Mouse (Mus musculus): ENCODE measurements around the gene Gabarap. TPM values are rescaled to one million over a fixed set of nuclear protein-coding genes. Genes with fewer than 3 reads are reported as not detected.
"Not testable (repeated sequence)": the region's sequence is repeated elsewhere in the genome, so short reads cannot be mapped to it uniquely, and the experiment has no call there.

Gabarap gene
- polyA plus RNA-seq, 1 experiment from 2014 or later = 616 TPM

DNA sequence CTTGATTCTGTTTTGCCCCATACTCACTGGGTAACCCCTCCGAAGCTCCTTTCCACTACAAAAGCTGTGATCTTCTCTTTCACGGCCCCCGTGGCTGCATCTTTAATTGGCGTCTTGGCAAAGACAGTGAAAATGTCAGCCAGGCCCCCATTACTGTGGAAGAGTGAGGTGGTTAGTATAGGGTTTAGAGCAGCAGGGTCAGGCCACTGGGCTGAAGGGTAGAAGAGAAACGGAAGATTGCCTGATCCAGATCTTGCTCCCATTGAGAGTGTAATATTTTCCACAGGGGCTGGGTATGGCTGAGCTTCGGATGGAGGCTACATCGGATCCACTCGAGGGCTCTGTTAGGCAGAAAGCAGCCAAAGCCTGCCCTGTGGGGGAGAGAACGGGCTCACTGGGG lies 22.0 kb downstream of the Gabarap start:
- H3K27me3 ChIP-seq (ENCODE audit: control insufficient read depth, insufficient read depth, low read length) = no peaks in the 10 kb centered on the region
- H3K27ac ChIP-seq (replicated peaks; ENCODE audit: low read depth, low read length) = no peak overlapping the region
- no peak for DNase-seq
- no peak overlapping the region for H3K9ac ChIP-seq (replicated peaks; ENCODE audit: low read length)
- H3K9me3 ChIP-seq (ENCODE audit: control insufficient read depth, low read length) = no peaks in the 10 kb centered on the region
- H3K4me2 ChIP-seq (ENCODE audit: low read length) = no peak overlapping the region
- no peak overlapping the region for H3K4me3 ChIP-seq (replicated peaks; ENCODE audit: low read depth, low read length)
- 88% methylated on average over 9 of the region's 9 CpGs for WGBS
- peaks cover 63% of the 10 kb centered on the region for H3K36me3 ChIP-seq (ENCODE audit: control insufficient read depth, insufficient read depth, low read length)
- ATAC-seq (ENCODE audit: low FRiP score, low TSS enrichment) = no peak
- H3K4me1 ChIP-seq (ENCODE audit: control insufficient read depth, insufficient read depth, low read length) = peaks cover 22% of the 10 kb centered on the region

DNA sequence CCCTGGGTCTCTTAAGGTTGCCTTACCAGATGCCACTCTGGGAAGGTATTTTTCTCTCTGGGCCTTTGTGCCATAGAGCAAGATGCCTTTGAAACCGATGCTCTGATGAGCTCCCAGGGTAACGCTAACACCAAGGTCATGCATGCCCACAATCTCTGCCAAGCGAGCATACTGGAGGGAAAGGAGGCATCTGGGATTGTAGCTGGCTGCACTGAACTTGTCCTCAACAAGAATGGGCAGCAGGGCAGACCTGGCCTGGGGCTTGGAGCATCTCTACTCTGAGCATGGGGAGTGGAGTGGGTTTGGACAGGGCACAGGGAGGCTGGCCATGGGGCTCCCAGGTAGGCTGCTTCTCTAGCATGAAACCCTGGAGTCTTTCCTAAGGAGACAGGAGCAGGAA lies 22.5 kb downstream of the Gabarap start:
- Histone ChIP-seq H3K27me3 (ENCODE audit: control insufficient read depth, insufficient read depth, low read length) (no peaks in the 10 kb centered on the region), H3K4me3 (replicated peaks; ENCODE audit: low read depth, low read length) (no peak overlapping the region), H3K27ac (replicated peaks; ENCODE audit: low read depth, low read length) (no peak overlapping the region), H3K36me3 (ENCODE audit: control insufficient read depth, insufficient read depth, low read length) (peaks cover 58% of the 10 kb centered on the region), H3K4me1 (ENCODE audit: control insufficient read depth, insufficient read depth, low read length) (peaks cover 22% of the 10 kb centered on the region), H3K9ac (replicated peaks; ENCODE audit: low read length) (no peak overlapping the region), H3K9me3 (ENCODE audit: control insufficient read depth, low read length) (no peaks in the 10 kb centered on the region), H3K4me2 (ENCODE audit: low read length) (no peak overlapping the region)
- ATAC-seq (ENCODE audit: low FRiP score, low TSS enrichment) (no peak), DNase-seq (no peak)
- whole genome bisulfite sequencing = 85% methylated on average over 3 of the region's 3 CpGs

DNA sequence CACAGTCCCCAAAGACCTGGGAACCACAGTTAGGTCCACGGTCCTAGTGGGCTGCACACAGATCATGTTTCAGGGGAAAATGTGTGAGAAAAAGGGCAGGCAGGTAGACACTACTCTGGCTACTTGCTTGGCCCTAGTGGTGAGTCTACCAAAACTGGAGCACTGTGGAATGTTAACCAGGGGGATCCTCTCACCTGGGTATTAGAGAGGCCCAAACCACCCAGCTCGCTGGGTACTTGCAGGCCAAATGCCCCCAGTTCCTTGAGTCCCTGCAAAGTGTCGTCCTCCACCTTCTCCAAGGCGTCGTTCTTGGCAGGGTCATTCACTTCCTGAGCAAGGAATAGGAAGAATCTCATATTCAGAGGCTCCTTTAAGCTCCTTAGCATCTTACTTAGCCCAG lies 23.1 kb downstream of the Gabarap start:
- no peak for DNase-seq

DNA sequence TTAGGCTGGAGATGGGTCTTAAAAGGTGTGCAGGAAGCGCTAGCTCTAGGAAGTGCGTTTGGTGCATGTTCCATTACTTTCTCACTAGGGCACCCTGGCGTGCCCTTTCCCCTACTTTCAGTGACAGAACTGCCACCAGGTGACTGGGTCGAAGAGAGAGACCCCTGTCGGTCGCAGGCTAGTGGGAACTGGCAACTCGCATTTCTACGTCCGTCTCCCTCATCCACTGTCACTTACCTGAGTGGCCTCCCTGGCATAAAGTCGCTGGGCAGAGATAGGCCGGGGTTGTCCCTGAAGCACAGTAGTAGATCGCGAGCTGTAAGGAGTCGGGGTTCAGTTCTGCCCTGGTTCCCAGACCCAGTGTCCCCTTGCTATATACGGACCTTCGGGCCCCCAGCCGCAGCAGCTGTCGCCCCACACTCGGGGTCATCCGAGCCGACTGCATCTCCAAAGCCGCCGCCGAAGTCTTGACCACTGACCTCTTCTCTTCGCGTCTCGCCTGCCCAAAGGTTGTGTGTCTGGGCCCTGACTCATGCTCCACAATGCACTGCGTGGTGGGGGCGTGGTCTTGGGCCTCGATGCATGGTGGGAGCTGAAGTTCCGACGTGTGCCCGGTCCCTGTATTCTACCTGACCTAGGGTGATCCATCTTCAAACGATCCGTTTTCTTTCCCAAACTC lies 24.1 kb downstream of the Gabarap start, which contains the start of gene Acadvl:
Acadvl (minus strand) TSS at position 532 of the 679 bp plus-strand sequence.
- Histone ChIP-seq H3K27me3 (ENCODE audit: control insufficient read depth, insufficient read depth, low read length) (no peaks in the 10 kb centered on the region), H3K27ac (replicated peaks; ENCODE audit: low read depth, low read length) (peak within 1 kb of the TSS; percentile 70), H3K9ac (replicated peaks; ENCODE audit: low read length) (peak within 1 kb of the TSS; percentile 74), H3K4me1 (ENCODE audit: control insufficient read depth, insufficient read depth, low read length) (peaks cover 34% of the 10 kb centered on the region), H3K4me3 (replicated peaks; ENCODE audit: low read depth, low read length) (peak within 1 kb of the TSS; percentile 56), H3K36me3 (ENCODE audit: control insufficient read depth, insufficient read depth, low read length) (peaks cover 42% of the 10 kb centered on the region), H3K4me2 (ENCODE audit: low read length) (peak within 1 kb of the TSS; percentile 76), H3K9me3 (ENCODE audit: control insufficient read depth, low read length) (no peaks in the 10 kb centered on the region)
- 1% methylated on average over 35 of the region's 35 CpGs for WGBS
- DNase-seq = peak; percentile 92
- peak; percentile 76 for ATAC-seq (ENCODE audit: low FRiP score, low TSS enrichment)

More for the DNA sequence above, 23.1 kb downstream of the Gabarap start:
- Histone ChIP-seq H3K4me2 (ENCODE audit: low read length) (no peak overlapping the region), H3K4me3 (replicated peaks; ENCODE audit: low read depth, low read length) (peak overlapping the region; percentile 56; the same call in 1 of the 2 replicates), H3K36me3 (ENCODE audit: control insufficient read depth, insufficient read depth, low read length) (peaks cover 52% of the 10 kb centered on the region), H3K27ac (replicated peaks; ENCODE audit: low read depth, low read length) (no peak overlapping the region), H3K4me1 (ENCODE audit: control insufficient read depth, insufficient read depth, low read length) (peaks cover 24% of the 10 kb centered on the region), H3K9ac (replicated peaks; ENCODE audit: low read length) (no peak overlapping the region; the same call in 1 of the 2 replicates), H3K9me3 (ENCODE audit: control insufficient read depth, low read length) (no peaks in the 10 kb centered on the region), H3K27me3 (ENCODE audit: control insufficient read depth, insufficient read depth, low read length) (no peaks in the 10 kb centered on the region)
- 66% methylated on average over 5 of the region's 5 CpGs for WGBS
- no peak for ATAC-seq (ENCODE audit: low FRiP score, low TSS enrichment)

DNA sequence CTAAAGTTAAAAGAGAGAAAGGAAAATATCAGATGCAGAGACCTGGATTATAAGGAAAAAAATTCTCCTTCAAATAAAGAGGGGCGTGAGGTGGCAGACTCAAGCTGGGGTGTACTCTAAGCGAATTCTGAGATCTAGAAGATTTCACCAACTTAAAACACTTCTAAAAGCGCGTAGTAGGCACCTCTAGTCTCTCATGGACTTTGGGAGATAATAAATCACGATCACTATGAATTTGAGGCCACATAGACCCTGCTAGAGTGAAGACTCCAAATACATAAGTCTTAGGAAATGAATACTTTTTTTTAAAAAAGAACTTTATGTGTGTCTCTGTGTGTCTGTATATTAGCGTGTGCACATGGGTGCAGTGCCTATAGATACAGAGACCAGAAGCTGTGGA lies 24.7 kb downstream of the Gabarap start:
- ATAC-seq (ENCODE audit: low FRiP score, low TSS enrichment) (no peak), DNase-seq (no peak)
- peaks cover 40% of the 10 kb centered on the region for H3K4me1 ChIP-seq (ENCODE audit: control insufficient read depth, insufficient read depth, low read length)
- peak overlapping the region; percentile 56 for H3K4me3 ChIP-seq (replicated peaks; ENCODE audit: low read depth, low read length)
- H3K9me3 ChIP-seq (ENCODE audit: control insufficient read depth, low read length) = no peaks in the 10 kb centered on the region
- 0 out of 2 replicates have a peak overlapping the region, but pooled peaks have one; percentile 70 for H3K27ac ChIP-seq (replicated peaks; ENCODE audit: low read depth, low read length)
- H3K27me3 ChIP-seq (ENCODE audit: control insufficient read depth, insufficient read depth, low read length) = no peaks in the 10 kb centered on the region
- 68% methylated on average over 6 of the region's 6 CpGs for WGBS
- H3K4me2 ChIP-seq (ENCODE audit: low read length) = peak overlapping the region; percentile 76
- H3K9ac ChIP-seq (replicated peaks; ENCODE audit: low read length) = no peak overlapping the region; the same call in 1 of the 2 replicates
- H3K36me3 ChIP-seq (ENCODE audit: control insufficient read depth, insufficient read depth, low read length) = peaks cover 35% of the 10 kb centered on the region

DNA sequence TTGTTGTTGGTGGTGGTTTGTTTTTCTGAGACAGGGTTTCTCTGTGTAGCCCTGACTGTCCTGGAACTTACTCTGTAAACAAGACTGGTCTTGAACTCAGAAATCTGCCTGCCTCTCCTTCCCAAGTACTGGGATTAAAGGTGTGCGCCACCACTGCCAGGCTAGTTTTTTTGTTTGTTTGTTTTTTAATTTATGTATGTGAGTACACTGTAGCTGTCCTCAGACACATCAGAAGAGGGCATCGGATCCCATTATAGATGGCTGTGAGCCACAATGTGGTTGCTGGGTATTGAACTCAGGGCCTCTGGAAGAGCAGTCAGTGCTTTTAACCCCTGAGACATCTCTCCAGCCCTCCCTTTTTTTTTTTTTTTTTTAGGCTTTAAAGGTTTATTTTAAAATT lies 25.2 kb downstream of the Gabarap start:
- not testable (repeated sequence) for H3K4me2 ChIP-seq (ENCODE audit: low read length); H3K27ac ChIP-seq (replicated peaks; ENCODE audit: low read depth, low read length); H3K9ac ChIP-seq (replicated peaks; ENCODE audit: low read length); DNase-seq; H3K4me3 ChIP-seq (replicated peaks; ENCODE audit: low read depth, low read length); H3K9me3 ChIP-seq (ENCODE audit: control insufficient read depth, low read length); H3K27me3 ChIP-seq (ENCODE audit: control insufficient read depth, insufficient read depth, low read length); ATAC-seq (ENCODE audit: low FRiP score, low TSS enrichment)
- WGBS = 71% methylated on average over 2 of the region's 2 CpGs
- Histone ChIP-seq H3K36me3 (ENCODE audit: control insufficient read depth, insufficient read depth, low read length) (peaks cover 30% of the 10 kb centered on the region), H3K4me1 (ENCODE audit: control insufficient read depth, insufficient read depth, low read length) (peaks cover 42% of the 10 kb centered on the region)

DNA sequence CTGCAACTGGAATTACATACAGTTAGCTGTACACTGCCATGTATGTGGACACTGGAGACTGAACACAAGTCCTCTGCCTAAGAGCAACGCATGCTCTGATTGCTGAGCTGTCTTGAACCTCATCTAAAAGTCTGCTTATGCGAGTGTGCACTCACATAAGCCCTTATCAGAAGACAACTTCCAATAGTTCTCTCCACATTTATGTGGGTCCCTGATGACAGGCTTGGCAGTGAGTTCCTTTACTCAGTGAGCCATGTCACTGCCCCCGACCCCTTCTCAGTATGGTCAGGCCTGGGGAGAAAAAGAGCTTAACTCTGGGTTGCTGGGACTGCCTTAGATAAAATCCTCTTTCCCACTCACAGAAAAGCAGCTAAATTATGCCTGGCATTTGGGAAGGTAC lies 25.7 kb downstream of the Gabarap start, which contains the start of gene Dlg4:
Dlg4 (plus strand) TSS at position 274 of the 400 bp plus-strand sequence.
- Histone ChIP-seq H3K36me3 (ENCODE audit: control insufficient read depth, insufficient read depth, low read length) (peaks cover 25% of the 10 kb centered on the region), H3K4me3 (replicated peaks; ENCODE audit: low read depth, low read length) (peak within 1 kb of the TSS; percentile 77), H3K27ac (replicated peaks; ENCODE audit: low read depth, low read length) (peak within 1 kb of the TSS; percentile 94), H3K9me3 (ENCODE audit: control insufficient read depth, low read length) (no peaks in the 10 kb centered on the region), H3K4me2 (ENCODE audit: low read length) (peak within 1 kb of the TSS; percentile 89), H3K4me1 (ENCODE audit: control insufficient read depth, insufficient read depth, low read length) (peaks cover 42% of the 10 kb centered on the region), H3K27me3 (ENCODE audit: control insufficient read depth, insufficient read depth, low read length) (no peaks in the 10 kb centered on the region), H3K9ac (replicated peaks; ENCODE audit: low read length) (peak within 1 kb of the TSS; percentile 80)
- WGBS = 50% methylated on average over 3 of the region's 3 CpGs
- DNase-seq (no peak), ATAC-seq (ENCODE audit: low FRiP score, low TSS enrichment) (no peak)

DNA sequence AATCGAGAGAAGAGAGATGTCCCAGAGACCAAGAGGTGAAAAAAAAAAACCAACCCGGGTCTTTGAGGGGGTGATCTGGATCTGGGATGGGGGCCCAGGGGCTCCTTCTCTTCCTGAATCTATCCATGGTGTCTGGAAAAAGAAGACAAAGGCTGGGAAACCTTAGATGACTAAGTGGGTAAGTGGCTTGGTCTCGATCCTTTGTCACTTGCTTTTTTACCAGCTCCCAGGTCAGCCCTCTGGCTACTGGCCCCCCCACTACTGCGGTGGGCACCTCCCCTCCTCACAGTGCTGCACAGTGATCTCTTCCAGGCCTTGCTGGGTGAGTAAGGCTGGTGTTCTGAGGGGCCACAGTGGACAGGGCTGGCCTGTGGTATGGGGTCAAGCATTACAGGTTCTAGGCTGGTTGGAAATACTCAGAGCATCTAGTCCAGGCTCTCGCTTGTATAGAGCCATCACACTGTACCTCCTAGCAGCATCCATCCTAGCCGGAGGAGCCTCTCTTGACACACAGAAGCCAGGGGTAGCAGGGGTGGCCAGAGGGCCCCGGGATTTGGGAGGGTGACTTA lies 26.3 kb downstream of the Gabarap start:
- peak overlapping the region; percentile 94 for H3K27ac ChIP-seq (replicated peaks; ENCODE audit: low read depth, low read length)
- H3K4me1 ChIP-seq (ENCODE audit: control insufficient read depth, insufficient read depth, low read length) = peaks cover 46% of the 10 kb centered on the region
- H3K4me3 ChIP-seq (replicated peaks; ENCODE audit: low read depth, low read length) = peak overlapping the region; percentile 77

More for the DNA sequence above, 26.3 kb downstream of the Gabarap start:
- H3K27me3 ChIP-seq (ENCODE audit: control insufficient read depth, insufficient read depth, low read length) = no peaks in the 10 kb centered on the region
- WGBS = 27% methylated on average over 7 of the region's 7 CpGs
- no peaks in the 10 kb centered on the region for H3K9me3 ChIP-seq (ENCODE audit: control insufficient read depth, low read length)
- H3K4me2 ChIP-seq (ENCODE audit: low read length) = peak overlapping the region; percentile 89
- peak overlapping the region; percentile 80 for H3K9ac ChIP-seq (replicated peaks; ENCODE audit: low read length)
- ATAC-seq (ENCODE audit: low FRiP score, low TSS enrichment) = no peak
- DNase-seq = no peak
- H3K36me3 ChIP-seq (ENCODE audit: control insufficient read depth, insufficient read depth, low read length) = peaks cover 19% of the 10 kb centered on the region
